Mouse (Mus musculus) heart, adult 2 months (tissue): ENCODE results near the gene Adamts20. TPM values are rescaled to one million over a fixed set of nuclear protein-coding genes. Genes with fewer than 3 reads are reported as not detected.

Source experiments
- DNase-seq, 2 experiments: peaks; one replicate each; pipeline ENCODE4 v3.0.0; 2021
- H3K27ac ChIP-seq: fragments of 200-600 bp; 2 replicates; pipeline ENCODE4 v1.8.1; 2022
- H3K27me3 ChIP-seq: fragments of 200-500 bp; 2 replicates; pipeline ENCODE4 v1.6.1; 2012; ENCODE audit warnings: mild to moderate bottlenecking, low read length, inconsistent platforms, mixed read lengths; ENCODE audit not compliant: control insufficient read depth, insufficient read depth
- H3K36me3 ChIP-seq: fragments of 200-500 bp; 2 replicates; pipeline ENCODE4 v1.6.1; 2012; ENCODE audit warnings: low read length, inconsistent platforms; ENCODE audit not compliant: control insufficient read depth, insufficient read depth
- H3K4me1 ChIP-seq: fragments of 200-500 bp; 2 replicates; pipeline ENCODE4 v1.6.1; 2011; ENCODE audit warnings: low read length; ENCODE audit not compliant: control insufficient read depth, insufficient read depth
- H3K4me3 ChIP-seq: fragments of 200-600 bp; 2 replicates; pipeline ENCODE4 v1.8.1; 2022
- H3K79me2 ChIP-seq: fragments of 200-500 bp; replicated peaks from 2 replicates; pipeline ENCODE4 v1.6.1; 2012; ENCODE audit warnings: mild to moderate bottlenecking, inconsistent platforms, low read length, moderate library complexity, mixed read lengths; ENCODE audit not compliant: control insufficient read depth, insufficient read depth
- H3K9ac ChIP-seq: fragments of 200-500 bp; 2 replicates; pipeline ENCODE4 v1.6.1; 2012; ENCODE audit warnings: low read depth, mild to moderate bottlenecking, control low read depth, inconsistent platforms, low read length, mixed read lengths
- CTCF ChIP-seq: fragments of 200-600 bp; IDR thresholded peaks from 2 replicates; pipeline ENCODE4 v1.8.1; 2022; ENCODE audit warnings: antibody characterized with exemption, mild to moderate bottlenecking, moderate library complexity
- EP300 ChIP-seq: fragments of 200-500 bp; IDR thresholded peaks from 2 replicates; pipeline ENCODE4 v1.6.1; 2011; ENCODE audit warnings: low read depth, low read length, control low read depth; ENCODE audit not compliant: insufficient read depth
- POLR2A ChIP-seq: fragments of 200-500 bp; IDR thresholded peaks from 2 replicates; pipeline ENCODE4 v1.6.1; 2011; ENCODE audit warnings: mild to moderate bottlenecking, low read depth, low read length, control low read depth; ENCODE audit not compliant: insufficient read depth
- WGBS: fragments of 180-500 bp; shearing (Covaris S2); methylation state at CpG from one replicate; pipeline ENCODE4 v1.1.7; 2018; 5-methylcytosine and 5-hydroxymethylcytosine counted together
- intact Hi-C: fragments of 180-260 bp; cut with DNase I; formaldehyde crosslinking; loops from one replicate; pipeline ENCODE4 v1.15.1; 2025
- polyA plus RNA-seq: library from polyadenylated mRNA; depleted of rRNA; stranded (reverse); fragments of >200 nt; gene quantifications from 2 replicates; pipeline ENCODE4 v1.2.3, GENCODE M21; 2012
- total RNA-seq, 2 experiments: library from RNA; stranded (reverse); gene quantifications; 2 replicates each; pipeline ENCODE4 v1.2.3; 2021

The Adamts20 gene
- total and polyA plus RNA-seq, 3 experiments = 0.08 to 0.16 (median 0.09) TPM

DNA sequence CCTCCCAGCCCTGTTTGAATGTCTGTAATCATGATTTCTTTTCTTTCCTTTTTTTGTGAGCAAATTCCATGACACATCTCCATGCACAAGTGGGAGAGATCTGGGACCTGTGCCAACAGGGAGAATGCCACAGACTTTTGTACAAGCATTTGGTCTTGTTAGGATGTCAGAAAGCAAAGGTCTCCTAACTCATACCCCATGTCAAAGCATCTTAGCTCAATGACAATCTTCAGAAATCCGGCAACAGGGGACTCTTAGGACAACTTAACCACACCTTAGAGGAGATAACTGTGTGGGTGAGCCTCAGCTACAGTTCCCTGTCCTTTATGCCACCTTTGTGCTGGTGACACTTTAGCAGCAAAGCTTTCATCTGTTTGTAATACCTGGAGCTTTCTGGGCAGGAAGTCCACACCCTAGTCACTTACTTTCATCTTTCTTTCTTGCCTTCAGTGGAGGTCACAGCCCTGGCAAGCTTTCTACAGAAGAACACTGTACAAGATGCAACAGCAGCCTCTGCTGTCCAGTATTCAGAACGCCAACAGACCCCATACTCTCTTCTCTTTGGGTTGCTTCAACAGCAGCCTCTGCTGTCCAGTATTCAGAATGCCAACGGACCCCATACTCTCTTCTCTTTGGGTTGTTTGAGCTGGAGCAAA, 210.2 kb downstream of the Adamts20 start:
- Histone ChIP-seq H3K27me3 (no peaks in the 10 kb centered on the region), H3K27ac (no peak overlapping the region), H3K4me1 (no peaks in the 10 kb centered on the region), H3K36me3 (no peaks in the 10 kb centered on the region), H3K79me2 (no peaks in the 10 kb centered on the region), H3K9ac (no peak overlapping the region), H3K4me3 (no peak overlapping the region)
- DNase-seq = no peak
- 72% methylated on average over 3 of the region's 3 CpGs for WGBS
- intact Hi-C loops = loop anchor here (5.0 kb wide), 1 partner anchor 38 kb away; no protein-coding TSS in a partner anchor
- TF ChIP-seq EP300 (no peak), CTCF (peak; percentile 33)

- no peak for DNase-seq
- Histone ChIP-seq H3K4me1 (peaks cover 1% of the 10 kb centered on the region; the same call in 1 of the 2 replicates), H3K36me3 (no peaks in the 10 kb centered on the region), H3K4me3 (no peak overlapping the region), H3K79me2 (no peaks in the 10 kb centered on the region), H3K27me3 (no peaks in the 10 kb centered on the region), H3K27ac (no peak overlapping the region), H3K9ac (no peak overlapping the region)
- 80% methylated on average over 14 of the region's 14 CpGs for WGBS
- TF ChIP-seq CTCF (peak; percentile 28), POLR2A (no peak)
- intact Hi-C loops = loop anchor here (5.0 kb wide), 1 partner anchor 37 kb away; no protein-coding TSS in a partner anchor
Measured at GRCm38 (mm10) chr15:94254091-94254860, 210.9 kb downstream of the Adamts20 start.

GRCm38 (mm10) chr15:94252962-94253712, 212.1 kb downstream of the Adamts20 start:
- no peak for TF ChIP-seq EP300
- no peak for TF ChIP-seq POLR2A
- TF ChIP-seq CTCF = peak; percentile 52
- Histone ChIP-seq H3K4me1 (peaks cover 4% of the 10 kb centered on the region), H3K36me3 (no peaks in the 10 kb centered on the region), H3K4me3 (no peak overlapping the region), H3K79me2 (no peaks in the 10 kb centered on the region), H3K9ac (no peak overlapping the region), H3K27ac (no peak overlapping the region), H3K27me3 (no peaks in the 10 kb centered on the region)
- intact Hi-C loops = loop anchor here (5.0 kb wide), 1 partner anchor 36 kb away; no protein-coding TSS in a partner anchor
- 55% methylated on average over 13 of the region's 13 CpGs for WGBS
- DNase-seq = no peak

DNA sequence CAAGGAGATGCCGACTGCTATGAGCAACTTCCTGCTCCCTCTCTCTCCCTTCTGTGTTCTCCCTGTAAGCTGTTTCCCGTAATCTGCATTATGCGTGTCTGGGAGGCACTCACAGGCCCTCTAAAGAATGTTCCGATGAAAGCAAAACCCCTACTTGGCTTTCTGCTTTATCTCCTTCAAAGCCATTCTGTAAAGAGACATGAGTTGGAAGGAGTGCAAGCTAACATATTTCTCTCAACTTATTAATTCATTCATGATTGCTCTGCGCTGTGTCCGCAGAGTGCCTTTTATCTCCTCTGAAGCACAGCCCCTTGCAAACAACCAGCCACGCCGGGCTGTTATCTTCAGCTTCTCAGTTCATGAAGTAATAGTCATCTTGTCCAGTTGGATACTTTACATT, 215.5 kb downstream of the Adamts20 start:
- Histone ChIP-seq H3K9ac (no peak overlapping the region), H3K27me3 (no peaks in the 10 kb centered on the region), H3K79me2 (no peaks in the 10 kb centered on the region), H3K4me3 (no peak overlapping the region), H3K4me1 (peaks cover 4% of the 10 kb centered on the region), H3K27ac (no peak overlapping the region; the same call in 1 of the 2 replicates), H3K36me3 (no peaks in the 10 kb centered on the region; the same call in 1 of the 2 replicates)
- intact Hi-C loops = loop anchor here (5.0 kb wide), 1 partner anchor 32 kb away; no protein-coding TSS in a partner anchor
- TF ChIP-seq POLR2A (no peak), CTCF (no peak), EP300 (no peak)
- peak in 1 of 2 experiments; percentile 37 for DNase-seq
- 25% methylated on average over 8 of the region's 8 CpGs for WGBS

GRCm38 (mm10) chr15:94248386-94248785, 216.8 kb downstream of the Adamts20 start:
- Histone ChIP-seq H3K4me1 (peaks cover 4% of the 10 kb centered on the region), H3K4me3 (no peak overlapping the region), H3K79me2 (no peaks in the 10 kb centered on the region), H3K27me3 (no peaks in the 10 kb centered on the region), H3K36me3 (no peaks in the 10 kb centered on the region; the same call in 1 of the 2 replicates), H3K9ac (no peak overlapping the region), H3K27ac (peak overlapping the region; percentile 34)
- intact Hi-C loops = no loop called here
- DNase-seq = peak; percentile 74 to 79
- no peak for TF ChIP-seq POLR2A
- TF ChIP-seq CTCF = no peak
- TF ChIP-seq EP300 = no peak
- WGBS = 44% methylated on average over 6 of the region's 6 CpGs

DNA sequence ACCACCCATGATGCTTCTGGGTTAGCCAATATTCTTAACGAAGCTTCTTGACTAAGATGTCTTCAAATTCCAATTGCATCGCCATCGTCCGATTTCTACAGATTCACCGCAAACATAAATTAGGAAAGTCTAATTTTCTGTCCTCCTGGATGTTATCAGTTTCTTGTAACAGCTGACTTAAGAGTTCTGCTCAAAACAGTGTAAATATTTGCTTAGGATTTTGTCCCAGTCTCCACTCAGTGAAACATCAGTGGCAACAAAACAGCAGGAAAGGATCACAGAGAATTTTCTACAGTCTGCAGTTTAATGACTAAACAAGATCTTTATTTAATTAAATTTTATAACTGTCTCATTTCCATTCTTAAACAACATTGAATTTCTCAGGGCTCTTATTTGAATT, 218.5 kb downstream of the Adamts20 start:
- H3K27ac ChIP-seq = peak overlapping the region; percentile 44
- no peak overlapping the region for H3K4me3 ChIP-seq
- no peak for TF ChIP-seq POLR2A
- TF ChIP-seq EP300 = no peak
- no peak for TF ChIP-seq CTCF
- intact Hi-C loops = no loop called here
- no peak overlapping the region for H3K9ac ChIP-seq
- 60% methylated on average over 5 of the region's 5 CpGs for WGBS
- DNase-seq = no peak
- H3K79me2 ChIP-seq = no peaks in the 10 kb centered on the region
- H3K27me3 ChIP-seq = no peaks in the 10 kb centered on the region
- no peaks in the 10 kb centered on the region; the same call in 1 of the 2 replicates for H3K36me3 ChIP-seq
- H3K4me1 ChIP-seq = peaks cover 4% of the 10 kb centered on the region
